Mouse (Mus musculus) kidney, embryonic 14.5 days (tissue): ENCODE measurements around the gene Cdk14. TPM values are rescaled to one million over a fixed set of nuclear protein-coding genes. Genes with fewer than 3 reads are reported as not detected.

Experiments used
- ATAC-seq: fragments of 200-750 bp; cut with Nextera tagmentation; 2 replicates; pipeline ENCODE4 v1.8.0; 2017; ENCODE audit warnings: moderate number of reproducible peaks, mild to moderate bottlenecking, moderate TSS enrichment, moderate library complexity; ENCODE audit not compliant: low FRiP score, low TSS enrichment
- H3K27ac ChIP-seq: fragments of 300-500 bp; sonication (generic); 2 replicates; pipeline ENCODE4 v1.5.1; 2014; ENCODE audit warnings: low read depth, mild to moderate bottlenecking, low read length, moderate library complexity, mixed read lengths
- H3K27me3 ChIP-seq: fragments of 300-500 bp; sonication (generic); 2 replicates; pipeline ENCODE4 v1.6.1; 2014; ENCODE audit warnings: mild to moderate bottlenecking, low read length; ENCODE audit not compliant: control insufficient read depth, insufficient read depth
- H3K36me3 ChIP-seq: fragments of 300-500 bp; sonication (generic); 2 replicates; pipeline ENCODE4 v1.6.1; 2014; ENCODE audit warnings: low read length, mixed read lengths; ENCODE audit not compliant: control insufficient read depth, insufficient read depth
- H3K4me1 ChIP-seq: fragments of 300-500 bp; sonication (generic); 2 replicates; pipeline ENCODE4 v1.6.1; 2014; ENCODE audit warnings: low read length, mixed read lengths; ENCODE audit not compliant: control insufficient read depth, insufficient read depth
- H3K4me2 ChIP-seq: fragments of 300-500 bp; sonication (generic); replicated peaks from 2 replicates; pipeline ENCODE4 v1.6.1; 2014; ENCODE audit warnings: low read depth, mild to moderate bottlenecking, low read length
- H3K4me3 ChIP-seq: fragments of 300-500 bp; sonication (generic); 2 replicates; pipeline ENCODE4 v1.5.1; 2014; ENCODE audit warnings: mild to moderate bottlenecking, low read length
- H3K9ac ChIP-seq: fragments of 300-500 bp; sonication (generic); 2 replicates; pipeline ENCODE4 v1.6.1; 2014; ENCODE audit warnings: low read depth, mild to moderate bottlenecking, low read length, moderate library complexity
- H3K9me3 ChIP-seq: fragments of 300-500 bp; sonication (generic); 2 replicates; pipeline ENCODE4 v1.6.1; 2016; ENCODE audit warnings: low read length; ENCODE audit not compliant: control insufficient read depth
- WGBS: fragments of 180-500 bp; shearing (Covaris S2); extraction: QIAGEN DNeasy Blood & Tissue Kit; methylation state at CpG from one replicate; pipeline ENCODE4 v1.1.7; 2014; 5-methylcytosine and 5-hydroxymethylcytosine counted together
- polyA plus RNA-seq: library from polyadenylated mRNA; unstranded; fragments of >200 nt; fragmentation: Nextera tagmentation; extraction: Ambion mirVana; gene quantifications from 2 replicates; pipeline ENCODE4 v1.2.1, GENCODE M21; 2014

Gene Cdk14
- polyA plus RNA-seq, 1 experiment from 2014 or later = 18.9 TPM

- no peaks in the 10 kb centered on the region for H3K27me3 ChIP-seq
- H3K4me3 ChIP-seq = no peak overlapping the region
- 74% methylated on average over 3 of the region's 3 CpGs for WGBS
- H3K4me2 ChIP-seq = no peak overlapping the region
- H3K9ac ChIP-seq = no peak overlapping the region
- H3K9me3 ChIP-seq = no peaks in the 10 kb centered on the region
- no peaks in the 10 kb centered on the region for H3K36me3 ChIP-seq
- no peaks in the 10 kb centered on the region for H3K4me1 ChIP-seq
- 0 out of 2 replicates have a peak, but pooled peaks have one; percentile 22 for ATAC-seq
- H3K27ac ChIP-seq = no peak overlapping the region
These were observed 47.8 kb downstream of the Cdk14 start for GRCm38 (mm10) chr5:5372354-5372753.

GRCm38 (mm10) chr5:5370322-5371082 is 49.6 kb downstream of the Cdk14 start:
- H3K4me3 ChIP-seq = no peak overlapping the region
- no peak overlapping the region for H3K27ac ChIP-seq
- no peak for ATAC-seq
- no peaks in the 10 kb centered on the region for H3K4me1 ChIP-seq
- no peak overlapping the region for H3K9ac ChIP-seq
- 64% methylated on average over 4 of the region's 4 CpGs for WGBS
- H3K36me3 ChIP-seq = no peaks in the 10 kb centered on the region
- no peaks in the 10 kb centered on the region for H3K9me3 ChIP-seq
- H3K27me3 ChIP-seq = no peaks in the 10 kb centered on the region
- H3K4me2 ChIP-seq = no peak overlapping the region

GRCm38 (mm10) chr5:5368389-5369164 is 51.5 kb downstream of the Cdk14 start:
- Histone ChIP-seq H3K9me3 (no peaks in the 10 kb centered on the region), H3K27ac (no peak overlapping the region), H3K4me2 (no peak overlapping the region), H3K36me3 (no peaks in the 10 kb centered on the region), H3K4me3 (no peak overlapping the region), H3K27me3 (no peaks in the 10 kb centered on the region), H3K4me1 (no peaks in the 10 kb centered on the region), H3K9ac (no peak overlapping the region)
- no peak for ATAC-seq
- WGBS = 82% methylated on average over 14 of the region's 14 CpGs

GRCm38 (mm10) chr5:5367550-5367949 is 52.6 kb downstream of the Cdk14 start:
- no peak for ATAC-seq
- H3K4me3 ChIP-seq = no peak overlapping the region
- H3K27me3 ChIP-seq = no peaks in the 10 kb centered on the region
- H3K4me1 ChIP-seq = no peaks in the 10 kb centered on the region
- no peaks in the 10 kb centered on the region for H3K9me3 ChIP-seq
- H3K9ac ChIP-seq = no peak overlapping the region
- H3K4me2 ChIP-seq = no peak overlapping the region
- no peak overlapping the region for H3K27ac ChIP-seq
- 88% methylated on average over 8 of the region's 8 CpGs for WGBS
- no peaks in the 10 kb centered on the region for H3K36me3 ChIP-seq

GRCm38 (mm10) chr5:5365285-5366076 is 54.6 kb downstream of the Cdk14 start:
- Histone ChIP-seq H3K27me3 (no peaks in the 10 kb centered on the region), H3K27ac (no peak overlapping the region), H3K4me1 (no peaks in the 10 kb centered on the region), H3K9me3 (0 out of 2 replicates have a peak, but pooled peaks cover 3% of the 10 kb centered on the region), H3K4me3 (no peak overlapping the region), H3K9ac (no peak overlapping the region), H3K36me3 (no peaks in the 10 kb centered on the region), H3K4me2 (no peak overlapping the region)
- ATAC-seq = no peak
- 86% methylated on average over 14 of the region's 14 CpGs for WGBS

- Histone ChIP-seq H3K9ac (no peak overlapping the region), H3K9me3 (0 out of 2 replicates have a peak, but pooled peaks cover 3% of the 10 kb centered on the region), H3K4me2 (no peak overlapping the region), H3K27me3 (no peaks in the 10 kb centered on the region), H3K4me3 (no peak overlapping the region), H3K36me3 (no peaks in the 10 kb centered on the region), H3K4me1 (0 out of 2 replicates have a peak, but pooled peaks cover 6% of the 10 kb centered on the region), H3K27ac (no peak overlapping the region)
- 92% methylated on average over 3 of the region's 3 CpGs for WGBS
- no peak for ATAC-seq
These were observed 58.4 kb downstream of the Cdk14 start for GRCm38 (mm10) chr5:5361684-5362083.

- ATAC-seq = 0 out of 2 replicates have a peak, but pooled peaks have one; percentile 38
- Histone ChIP-seq H3K36me3 (no peaks in the 10 kb centered on the region), H3K4me3 (no peak overlapping the region), H3K9me3 (0 out of 2 replicates have a peak, but pooled peaks cover 3% of the 10 kb centered on the region), H3K4me1 (0 out of 2 replicates have a peak, but pooled peaks cover 6% of the 10 kb centered on the region), H3K4me2 (no peak overlapping the region), H3K9ac (no peak overlapping the region), H3K27me3 (no peaks in the 10 kb centered on the region), H3K27ac (peak overlapping the region; percentile 37; the same call in 1 of the 2 replicates)
- WGBS = 72% methylated on average over 5 of the region's 5 CpGs
These were observed 59.8 kb downstream of the Cdk14 start for GRCm38 (mm10) chr5:5360338-5360737.

- Histone ChIP-seq H3K36me3 (no peaks in the 10 kb centered on the region), H3K4me3 (no peak overlapping the region), H3K4me1 (0 out of 2 replicates have a peak, but pooled peaks cover 6% of the 10 kb centered on the region), H3K4me2 (no peak overlapping the region), H3K27me3 (no peaks in the 10 kb centered on the region), H3K9me3 (0 out of 2 replicates have a peak, but pooled peaks cover 3% of the 10 kb centered on the region), H3K9ac (no peak overlapping the region), H3K27ac (no peak overlapping the region; the same call in 1 of the 2 replicates)
- ATAC-seq = no peak
- WGBS = 18% methylated on average over 3 of the region's 3 CpGs
These were observed 60.2 kb downstream of the Cdk14 start for GRCm38 (mm10) chr5:5359915-5360314.
